Mouse (Mus musculus): ENCODE results near the gene Ndufv1. TPM values are rescaled to one million over a fixed set of nuclear protein-coding genes. Genes with fewer than 3 reads are reported as not detected.

The Ndufv1 gene
- polyA plus RNA-seq, 1 experiment from 2014 or later = 618 TPM

DNA sequence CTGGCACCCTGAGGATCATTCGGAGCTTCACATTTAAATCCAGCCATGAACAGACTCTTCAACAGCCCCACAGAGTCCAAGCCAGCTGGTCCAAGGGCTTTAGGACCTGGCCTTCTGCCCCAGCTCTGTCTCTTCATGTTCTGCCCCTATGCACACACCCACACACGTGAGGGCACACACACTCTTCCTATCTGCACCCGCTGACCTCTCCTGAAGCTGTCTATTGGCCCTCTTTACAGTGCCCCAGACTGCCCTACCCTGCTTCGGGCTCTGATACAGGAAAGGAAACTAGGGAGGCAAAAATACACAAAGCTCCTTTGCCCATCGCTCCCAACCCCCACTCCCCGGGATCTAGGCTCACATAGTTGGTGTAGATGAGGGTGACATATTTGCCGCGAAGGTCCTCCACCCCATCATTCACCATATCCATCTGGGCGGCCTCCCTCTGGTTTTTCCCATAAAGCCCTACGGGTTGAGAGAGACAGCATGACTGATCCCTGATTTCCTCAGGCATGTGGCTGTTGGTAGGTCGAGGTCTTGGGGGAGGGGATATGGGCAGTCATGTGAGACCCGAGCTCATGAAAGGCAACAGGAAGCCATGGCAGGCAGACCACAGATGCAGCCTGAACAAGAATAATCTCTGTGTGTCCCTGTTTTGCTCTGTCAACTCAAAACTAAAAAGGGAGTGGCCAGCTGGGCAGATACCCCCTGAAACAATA lies 23.9 kb upstream of the Ndufv1 start:
- Histone ChIP-seq H3K9me3 (replicated peaks; ENCODE audit: control insufficient read depth, low read length) (no peaks in the 10 kb centered on the region), H3K4me2 (ENCODE audit: low read depth, low read length) (no peak overlapping the region), H3K4me1 (ENCODE audit: control insufficient read depth, insufficient read depth, low read length) (peaks cover 12% of the 10 kb centered on the region; the same call in 1 of the 2 replicates), H3K4me3 (ENCODE audit: low read length) (no peak overlapping the region), H3K9ac (ENCODE audit: low read length) (no peak overlapping the region), H3K36me3 (ENCODE audit: control insufficient read depth, insufficient read depth) (peaks cover 2% of the 10 kb centered on the region), H3K27me3 (ENCODE audit: control insufficient read depth, insufficient read depth, low read length) (no peaks in the 10 kb centered on the region), H3K27ac (ENCODE audit: low read length) (no peak overlapping the region)
- ATAC-seq (replicated peaks; ENCODE audit: extremely low read depth, insufficient read depth, low FRiP score) = no peak
- WGBS = 74% methylated on average over 12 of the region's 12 CpGs

DNA sequence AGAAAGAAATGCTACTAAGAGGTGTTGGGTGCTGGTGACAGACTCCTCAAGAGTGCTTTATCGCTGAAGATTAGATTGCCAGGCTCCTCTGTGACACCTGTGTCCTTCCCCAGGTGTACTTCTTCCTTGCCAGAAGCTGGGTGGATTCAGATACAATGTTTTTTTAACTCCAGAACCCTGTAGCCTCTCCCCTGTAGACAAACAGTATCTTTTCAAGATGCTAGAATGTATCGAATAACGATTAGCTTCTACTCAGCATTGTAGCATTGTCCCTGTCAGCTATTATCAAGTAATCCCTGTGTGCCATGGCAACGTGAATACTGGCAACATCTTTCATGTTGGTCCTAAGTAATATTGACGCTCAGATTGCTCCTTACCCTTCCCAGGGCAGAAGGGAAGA lies 21.1 kb upstream of the Ndufv1 start:
- no peak for ATAC-seq (replicated peaks; ENCODE audit: extremely low read depth, insufficient read depth, low FRiP score)
- no peaks in the 10 kb centered on the region for H3K27me3 ChIP-seq (ENCODE audit: control insufficient read depth, insufficient read depth, low read length)
- H3K4me2 ChIP-seq (ENCODE audit: low read depth, low read length) = no peak overlapping the region
- no peak overlapping the region for H3K9ac ChIP-seq (ENCODE audit: low read length)
- H3K27ac ChIP-seq (ENCODE audit: low read length) = no peak overlapping the region
- no peak overlapping the region for H3K4me3 ChIP-seq (ENCODE audit: low read length)
- H3K36me3 ChIP-seq (ENCODE audit: control insufficient read depth, insufficient read depth) = peaks cover 2% of the 10 kb centered on the region
- H3K4me1 ChIP-seq (ENCODE audit: control insufficient read depth, insufficient read depth, low read length) = peaks cover 12% of the 10 kb centered on the region; the same call in 1 of the 2 replicates
- H3K9me3 ChIP-seq (replicated peaks; ENCODE audit: control insufficient read depth, low read length) = no peaks in the 10 kb centered on the region
- WGBS = 60% methylated on average over 5 of the region's 5 CpGs

DNA sequence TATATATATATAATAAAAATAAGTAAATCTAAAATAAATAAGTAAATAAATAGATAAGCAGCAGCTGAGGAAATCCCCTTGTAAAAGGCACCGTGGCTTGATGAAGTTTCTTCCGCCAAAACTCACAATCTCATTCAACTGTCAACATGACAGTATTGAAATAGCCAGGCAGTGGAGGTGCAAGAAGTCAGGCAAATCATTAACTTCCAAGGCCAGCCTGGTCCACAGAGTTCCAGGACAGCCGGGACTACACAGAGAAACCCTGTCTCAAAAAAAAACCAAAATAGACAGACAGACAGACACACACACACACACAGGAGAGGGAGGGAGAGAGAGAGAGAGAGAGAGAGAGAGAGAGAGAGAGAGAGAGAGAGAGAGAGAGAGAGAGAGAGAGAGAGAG lies 20.7 kb upstream of the Ndufv1 start:
- no peak overlapping the region for H3K27ac ChIP-seq (ENCODE audit: low read length)
- H3K9me3 ChIP-seq (replicated peaks; ENCODE audit: control insufficient read depth, low read length) = no peaks in the 10 kb centered on the region
- peaks cover 10% of the 10 kb centered on the region; the same call in 1 of the 2 replicates for H3K4me1 ChIP-seq (ENCODE audit: control insufficient read depth, insufficient read depth, low read length)
- WGBS = 64% methylated on average over 3 of the region's 3 CpGs
- H3K4me2 ChIP-seq (ENCODE audit: low read depth, low read length) = no peak overlapping the region
- H3K4me3 ChIP-seq (ENCODE audit: low read length) = no peak overlapping the region
- no peak for ATAC-seq (replicated peaks; ENCODE audit: extremely low read depth, insufficient read depth, low FRiP score)
- peaks cover 2% of the 10 kb centered on the region for H3K36me3 ChIP-seq (ENCODE audit: control insufficient read depth, insufficient read depth)
- H3K9ac ChIP-seq (ENCODE audit: low read length) = no peak overlapping the region
- no peaks in the 10 kb centered on the region for H3K27me3 ChIP-seq (ENCODE audit: control insufficient read depth, insufficient read depth, low read length)

DNA sequence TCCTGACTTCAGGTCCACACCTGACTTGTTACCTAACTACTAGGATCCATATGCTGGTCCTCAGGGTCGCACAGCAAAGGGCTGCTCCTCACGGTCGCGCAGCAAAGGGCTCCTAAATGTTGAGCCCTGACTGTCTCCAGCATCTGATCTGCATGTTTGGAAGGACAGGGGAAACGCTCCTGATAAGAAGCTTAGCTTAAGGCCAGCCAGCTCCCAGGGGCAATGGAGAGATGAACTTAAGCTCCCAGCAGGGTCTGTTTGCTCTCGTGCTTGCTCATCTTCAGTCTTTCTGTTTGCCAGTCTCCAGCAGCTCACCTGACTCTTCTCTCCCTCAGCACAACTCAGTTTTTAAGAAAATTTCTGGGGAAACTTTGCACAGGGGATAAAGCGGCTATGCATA lies 20.1 kb upstream of the Ndufv1 start:
- H3K36me3 ChIP-seq (ENCODE audit: control insufficient read depth, insufficient read depth) = peaks cover 2% of the 10 kb centered on the region
- no peaks in the 10 kb centered on the region for H3K27me3 ChIP-seq (ENCODE audit: control insufficient read depth, insufficient read depth, low read length)
- H3K4me3 ChIP-seq (ENCODE audit: low read length) = no peak overlapping the region
- ATAC-seq (replicated peaks; ENCODE audit: extremely low read depth, insufficient read depth, low FRiP score) = no peak
- no peaks in the 10 kb centered on the region for H3K9me3 ChIP-seq (replicated peaks; ENCODE audit: control insufficient read depth, low read length)
- no peak overlapping the region for H3K9ac ChIP-seq (ENCODE audit: low read length)
- peaks cover 9% of the 10 kb centered on the region; the same call in 1 of the 2 replicates for H3K4me1 ChIP-seq (ENCODE audit: control insufficient read depth, insufficient read depth, low read length)
- no peak overlapping the region for H3K27ac ChIP-seq (ENCODE audit: low read length)
- H3K4me2 ChIP-seq (ENCODE audit: low read depth, low read length) = no peak overlapping the region
- WGBS = 45% methylated on average over 7 of the region's 7 CpGs

DNA sequence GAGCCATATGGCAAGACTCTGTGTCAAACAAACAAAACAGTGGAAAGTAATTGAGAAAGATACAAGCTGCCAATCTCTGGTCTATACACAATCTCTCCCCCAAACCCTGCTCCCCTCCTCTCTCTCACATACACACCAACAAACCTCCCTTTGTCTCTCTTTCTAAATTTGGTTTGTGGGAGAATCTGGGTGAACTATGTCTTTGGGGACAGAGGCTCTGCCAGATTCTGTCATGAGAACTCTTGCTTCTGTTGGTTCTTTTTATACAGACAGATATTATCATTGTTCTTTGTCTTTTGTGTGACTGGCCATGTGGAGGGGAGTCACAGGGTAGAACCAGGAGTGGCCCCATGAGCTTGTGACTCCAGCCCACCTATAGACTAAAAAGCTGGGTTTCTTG lies 15.0 kb upstream of the Ndufv1 start:
- H3K4me1 ChIP-seq (ENCODE audit: control insufficient read depth, insufficient read depth, low read length) = no peaks in the 10 kb centered on the region
- H3K4me3 ChIP-seq (ENCODE audit: low read length) = no peak overlapping the region
- H3K27me3 ChIP-seq (ENCODE audit: control insufficient read depth, insufficient read depth, low read length) = no peaks in the 10 kb centered on the region
- H3K27ac ChIP-seq (ENCODE audit: low read length) = no peak overlapping the region
- ATAC-seq (replicated peaks; ENCODE audit: extremely low read depth, insufficient read depth, low FRiP score) = no peak
- no peak overlapping the region for H3K4me2 ChIP-seq (ENCODE audit: low read depth, low read length)
- no peaks in the 10 kb centered on the region for H3K36me3 ChIP-seq (ENCODE audit: control insufficient read depth, insufficient read depth)
- H3K9me3 ChIP-seq (replicated peaks; ENCODE audit: control insufficient read depth, low read length) = peaks cover 15% of the 10 kb centered on the region
- H3K9ac ChIP-seq (ENCODE audit: low read length) = no peak overlapping the region

DNA sequence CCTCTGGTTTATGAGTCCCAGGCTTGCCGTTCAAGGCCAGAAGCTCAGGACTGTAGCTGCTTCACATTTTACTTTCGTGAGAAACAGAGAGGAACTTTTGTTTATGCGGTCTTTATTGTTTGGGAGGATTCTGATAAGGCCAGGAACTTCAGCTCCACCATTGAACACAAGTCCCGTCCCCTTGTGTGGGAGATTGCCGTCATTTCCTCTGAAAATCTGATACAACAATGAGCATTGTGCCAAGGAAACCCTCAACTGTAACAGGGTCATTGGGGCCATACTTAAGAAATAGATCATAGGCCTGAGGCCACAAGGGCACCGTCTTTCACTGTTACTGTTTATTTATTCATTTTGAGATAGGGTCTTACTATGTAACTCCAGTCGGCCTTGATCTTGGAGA lies 10.6 kb upstream of the Ndufv1 start:
- no peak overlapping the region for H3K9ac ChIP-seq (ENCODE audit: low read length)
- no peak for ATAC-seq (replicated peaks; ENCODE audit: extremely low read depth, insufficient read depth, low FRiP score)
- no peak overlapping the region for H3K4me2 ChIP-seq (ENCODE audit: low read depth, low read length)
- no peaks in the 10 kb centered on the region for H3K36me3 ChIP-seq (ENCODE audit: control insufficient read depth, insufficient read depth)
- H3K27me3 ChIP-seq (ENCODE audit: control insufficient read depth, insufficient read depth, low read length) = no peaks in the 10 kb centered on the region
- H3K4me1 ChIP-seq (ENCODE audit: control insufficient read depth, insufficient read depth, low read length) = peaks cover 4% of the 10 kb centered on the region; the same call in 1 of the 2 replicates
- H3K4me3 ChIP-seq (ENCODE audit: low read length) = no peak overlapping the region
- H3K9me3 ChIP-seq (replicated peaks; ENCODE audit: control insufficient read depth, low read length) = peaks cover 15% of the 10 kb centered on the region
- H3K27ac ChIP-seq (ENCODE audit: low read length) = no peak overlapping the region; the same call in 1 of the 2 replicates
- WGBS = 56% methylated on average over 7 of the region's 7 CpGs

DNA sequence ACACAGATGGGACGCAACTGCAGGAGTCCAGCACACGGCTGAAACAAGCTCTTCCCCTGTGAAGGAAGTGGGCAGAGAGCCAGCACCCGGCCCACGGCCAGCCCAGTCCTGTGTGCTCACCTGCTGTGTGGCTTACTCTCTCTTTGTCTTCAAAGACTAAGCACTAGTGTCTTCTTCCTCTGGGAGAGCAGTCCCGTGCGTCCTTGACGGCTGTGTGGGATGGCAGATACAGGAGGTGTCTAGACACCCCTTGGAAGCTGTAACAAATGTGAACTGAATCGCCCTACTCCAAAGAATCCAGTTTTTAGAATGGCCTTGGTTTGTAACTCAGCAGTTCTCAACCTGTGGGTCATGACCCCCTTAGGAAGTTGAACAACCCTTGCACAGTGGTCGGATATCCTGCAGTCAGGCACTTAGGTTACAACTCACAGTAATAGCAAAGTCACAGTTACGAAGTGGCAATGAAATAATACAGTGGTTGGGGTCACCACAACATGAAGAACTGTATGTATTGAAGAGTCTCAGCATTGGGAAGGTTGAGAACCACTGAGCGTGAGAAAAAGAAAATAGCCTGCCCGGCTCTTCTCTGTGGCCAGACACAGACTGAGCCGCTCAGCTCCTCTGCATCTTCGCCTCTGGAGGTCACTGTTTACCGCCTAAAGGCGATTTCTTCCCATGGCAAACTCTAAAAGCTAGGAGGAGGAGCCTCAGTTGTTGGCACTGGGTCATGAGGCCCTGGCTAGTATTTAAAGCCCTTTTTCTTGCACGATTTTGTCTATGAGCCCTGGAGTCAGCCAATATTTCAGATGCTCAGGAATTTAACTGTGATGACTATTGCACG lies 6.4 kb upstream of the Ndufv1 start:
- 27% methylated on average over 18 of the region's 18 CpGs for WGBS
- H3K4me1 ChIP-seq (ENCODE audit: control insufficient read depth, insufficient read depth, low read length) = peaks cover 4% of the 10 kb centered on the region; the same call in 1 of the 2 replicates
- no peaks in the 10 kb centered on the region for H3K36me3 ChIP-seq (ENCODE audit: control insufficient read depth, insufficient read depth)
- H3K27me3 ChIP-seq (ENCODE audit: control insufficient read depth, insufficient read depth, low read length) = no peaks in the 10 kb centered on the region
- no peak overlapping the region for H3K27ac ChIP-seq (ENCODE audit: low read length)
- 0 out of 2 replicates have a peak overlapping the region, but pooled peaks have one; percentile 5 for H3K4me2 ChIP-seq (ENCODE audit: low read depth, low read length)
- H3K4me3 ChIP-seq (ENCODE audit: low read length) = no peak overlapping the region
- H3K9me3 ChIP-seq (replicated peaks; ENCODE audit: control insufficient read depth, low read length) = no peaks in the 10 kb centered on the region
- peak; percentile 85 for ATAC-seq (replicated peaks; ENCODE audit: extremely low read depth, insufficient read depth, low FRiP score)
- 0 out of 2 replicates have a peak overlapping the region, but pooled peaks have one; percentile 3 for H3K9ac ChIP-seq (ENCODE audit: low read length)

DNA sequence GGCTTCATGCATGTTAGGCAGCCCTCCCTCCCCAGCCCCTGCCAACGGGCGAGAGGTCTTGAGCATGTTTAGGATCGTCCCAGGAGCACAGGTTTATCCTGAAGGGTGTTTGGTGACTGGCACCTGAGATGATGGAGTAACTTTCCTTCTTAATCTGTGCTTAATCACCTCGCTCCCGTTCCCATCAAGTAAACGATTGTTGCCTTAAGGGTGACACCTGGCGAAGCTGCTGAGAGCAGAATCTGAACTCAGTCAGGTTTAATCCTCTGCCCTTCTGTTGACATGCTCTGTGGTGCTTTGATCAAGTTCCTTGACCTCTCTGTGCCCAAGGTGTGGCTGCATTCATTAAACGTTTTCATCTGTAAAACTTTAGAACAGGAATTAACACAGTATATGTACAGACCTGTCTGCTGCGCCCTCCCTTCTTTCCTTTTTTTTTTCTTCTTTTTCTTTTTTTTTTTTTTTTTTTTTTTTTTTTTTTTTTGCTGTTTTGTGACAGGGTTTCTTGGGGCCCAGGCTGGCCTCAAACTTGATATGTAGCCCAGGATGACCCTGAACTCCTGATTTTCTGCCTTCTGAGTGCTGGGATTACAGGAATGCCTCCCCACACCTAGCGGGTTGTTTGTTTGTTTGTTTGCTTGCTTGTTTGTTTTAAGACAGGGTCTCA lies 5.4 kb upstream of the Ndufv1 start:
- Histone ChIP-seq H3K27ac (ENCODE audit: low read length) (no peak overlapping the region), H3K4me3 (ENCODE audit: low read length) (no peak overlapping the region), H3K9ac (ENCODE audit: low read length) (no peak overlapping the region), H3K4me2 (ENCODE audit: low read depth, low read length) (no peak overlapping the region), H3K4me1 (ENCODE audit: control insufficient read depth, insufficient read depth, low read length) (peaks cover 4% of the 10 kb centered on the region), H3K27me3 (ENCODE audit: control insufficient read depth, insufficient read depth, low read length) (no peaks in the 10 kb centered on the region), H3K36me3 (ENCODE audit: control insufficient read depth, insufficient read depth) (no peaks in the 10 kb centered on the region), H3K9me3 (replicated peaks; ENCODE audit: control insufficient read depth, low read length) (no peaks in the 10 kb centered on the region)
- 62% methylated on average over 10 of the region's 10 CpGs for WGBS
- ATAC-seq (replicated peaks; ENCODE audit: extremely low read depth, insufficient read depth, low FRiP score) = no peak
